Mouse (Mus musculus) liver, adult 2 months (tissue): Measurements from ENCODE around the gene Meaf6.

ENCODE experiments used
- CTCF ChIP-seq: fragments of 200-500 bp; IDR thresholded peaks from 2 replicates; pipeline ENCODE4 v1.5.1; 2011; ENCODE audit warnings: low read depth, low read length, control low read depth
- POLR2A ChIP-seq: fragments of 200-500 bp; IDR thresholded peaks from 2 replicates; pipeline ENCODE4 v1.6.1; 2011; ENCODE audit warnings: low read length, control low read depth; ENCODE audit not compliant: insufficient read depth; ENCODE audit errors: extremely low read depth

DNA sequence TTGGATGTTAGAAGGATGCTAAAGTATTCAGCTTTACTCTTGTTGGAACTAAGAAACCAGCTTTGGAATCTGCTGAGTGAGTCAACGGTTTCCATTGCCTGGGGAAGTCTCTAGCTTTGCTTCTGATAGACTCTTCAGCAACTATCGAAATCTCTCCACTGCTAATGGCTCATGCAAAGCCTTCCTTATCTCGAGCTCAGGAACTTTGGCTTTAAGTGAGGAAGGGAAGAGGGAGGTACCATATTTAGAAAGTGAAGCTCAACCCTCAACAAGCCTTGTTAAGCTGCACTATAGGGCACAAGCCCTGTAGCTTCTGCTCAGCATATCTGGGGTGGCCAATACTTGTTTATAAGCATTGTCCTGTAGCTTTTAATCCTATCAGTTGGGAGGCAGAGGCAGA lies 27.7 kb upstream of the Meaf6 start:
- TF ChIP-seq CTCF (no peak), POLR2A (no peak)
